Mouse (Mus musculus) mature B cell (primary cell): Measurements from ENCODE around the gene Mllt6.
"Not testable (repeated sequence)": the region's sequence is repeated elsewhere in the genome, so short reads cannot be mapped to it uniquely, and the experiment has no call there.

Experiments used
- in situ Hi-C: fragments of 300-500 bp; cut with MboI; formaldehyde crosslinking; loops from 2 replicates; pipeline ENCODE4 v1.14.3; 2019

The Mllt6 gene

GRCm38 (mm10) chr11:97644834-97645233 is 18.4 kb upstream of the Mllt6 start:
- in situ Hi-C loops: loop anchor here (5.0 kb wide), 1 partner anchor 37 kb away; no protein-coding TSS in a partner anchor

- in situ Hi-C loops: loop anchor here (5.0 kb wide), 1 partner anchor 34 kb away; no protein-coding TSS in a partner anchor
Measured at GRCm38 (mm10) chr11:97648541-97648940, 14.7 kb upstream of the Mllt6 start.

GRCm38 (mm10) chr11:97650341-97650740 is 12.9 kb upstream of the Mllt6 start:
- in situ Hi-C loops: no loop called here

DNA sequence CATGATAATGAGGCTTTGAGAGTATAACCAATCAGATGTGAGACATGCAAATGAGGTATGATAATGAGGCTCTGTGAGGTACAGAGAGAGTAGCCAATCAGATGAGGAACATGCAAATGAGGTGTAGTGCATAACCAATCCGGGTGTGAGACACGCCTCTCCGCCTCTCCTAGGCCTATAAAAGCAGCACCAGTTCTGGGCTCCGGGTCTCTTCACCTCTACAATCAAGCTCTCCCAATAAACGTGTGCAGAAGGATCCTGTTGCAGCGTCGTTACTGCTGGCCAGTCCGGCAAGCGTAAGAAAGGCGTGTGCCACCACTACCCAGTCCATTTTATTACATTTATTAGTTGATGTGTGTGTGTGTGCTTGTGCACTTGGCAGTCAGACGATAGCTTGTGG is 9.8 kb upstream of the Mllt6 start:
- in situ Hi-C loops: not testable (repeated sequence)

GRCm38 (mm10) chr11:97654210-97654609 is 9.0 kb upstream of the Mllt6 start:
- in situ Hi-C loops: no loop called here

DNA sequence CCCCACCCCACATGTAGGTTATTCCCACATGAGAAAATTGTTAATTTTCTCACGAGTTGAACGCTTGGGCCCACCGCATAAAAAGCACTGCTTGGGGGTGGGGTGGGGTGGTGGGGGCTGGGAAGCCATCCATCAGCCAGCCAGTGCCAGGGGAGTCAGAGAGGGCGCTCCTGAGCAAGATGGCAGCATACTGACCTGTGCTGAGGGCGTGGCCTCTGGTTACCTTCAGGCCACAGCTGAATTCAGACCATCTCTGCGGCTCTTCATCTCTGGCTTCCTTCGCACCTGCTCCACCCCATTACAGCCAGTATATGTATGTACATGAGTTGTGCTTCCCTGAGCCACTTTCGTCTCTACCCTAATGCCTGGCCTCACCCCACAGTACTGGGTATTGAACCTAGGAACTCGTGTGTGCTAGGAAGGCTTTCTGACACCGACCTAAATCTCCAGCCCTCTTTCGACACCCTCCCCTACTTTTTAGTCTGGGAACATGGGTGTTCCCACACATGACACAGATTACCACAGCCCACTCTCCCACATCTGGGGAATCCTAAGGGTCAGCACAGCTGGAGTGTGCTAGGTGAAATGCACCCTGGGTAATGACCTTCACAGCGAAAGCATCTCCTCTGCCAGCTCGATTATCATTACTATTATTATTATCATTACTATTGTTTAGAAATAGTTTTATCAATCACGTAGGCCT is 6.8 kb upstream of the Mllt6 start:
- in situ Hi-C loops: no loop called here

GRCm38 (mm10) chr11:97657184-97657945 is 5.8 kb upstream of the Mllt6 start:
- in situ Hi-C loops: no loop called here

DNA sequence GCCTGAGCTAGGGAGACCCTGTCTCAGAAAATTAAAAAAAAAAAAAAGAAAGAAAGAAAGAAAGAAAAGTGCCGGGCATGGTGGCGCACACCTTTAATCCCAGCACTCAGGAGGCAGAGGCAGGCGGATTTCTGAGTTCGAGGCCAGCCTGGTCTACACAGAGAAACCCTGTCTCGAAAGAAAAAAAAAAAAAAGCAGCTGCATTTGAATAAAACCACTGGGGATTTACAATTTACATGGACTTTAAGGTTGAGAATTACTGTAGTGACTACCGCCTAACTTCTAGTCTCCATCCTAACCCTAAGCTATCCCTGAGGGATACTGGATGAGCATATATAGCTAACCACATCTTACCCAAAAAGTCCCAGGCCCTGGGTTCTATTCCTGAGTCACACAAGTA is 5.2 kb upstream of the Mllt6 start:
- in situ Hi-C loops: not testable (repeated sequence)

DNA sequence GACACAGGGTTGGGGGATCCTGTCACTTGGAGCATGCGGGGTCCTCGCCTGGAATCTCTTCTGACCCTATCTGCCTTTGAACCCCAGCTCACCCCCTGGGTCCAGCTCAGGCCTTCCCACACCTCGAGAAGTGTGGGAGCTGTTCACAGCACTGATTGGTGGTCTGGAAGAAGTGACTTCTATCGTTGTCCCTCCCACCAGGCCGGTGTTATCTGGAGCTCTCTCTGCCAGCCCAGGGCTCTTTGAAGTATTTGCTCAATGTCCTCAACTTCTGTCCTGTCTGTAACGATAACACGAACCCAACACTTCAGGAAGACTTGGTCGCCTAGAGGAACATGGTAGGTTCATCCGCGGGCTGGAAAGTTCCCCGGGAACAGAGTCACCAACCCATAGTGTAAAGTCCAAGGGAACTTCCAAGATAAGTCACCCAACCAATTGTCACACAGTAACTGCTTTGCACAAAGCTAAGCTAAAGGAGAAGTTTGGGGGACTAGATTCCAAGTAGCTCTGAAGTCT is 4.4 kb upstream of the Mllt6 start:
- in situ Hi-C loops: no loop called here

DNA sequence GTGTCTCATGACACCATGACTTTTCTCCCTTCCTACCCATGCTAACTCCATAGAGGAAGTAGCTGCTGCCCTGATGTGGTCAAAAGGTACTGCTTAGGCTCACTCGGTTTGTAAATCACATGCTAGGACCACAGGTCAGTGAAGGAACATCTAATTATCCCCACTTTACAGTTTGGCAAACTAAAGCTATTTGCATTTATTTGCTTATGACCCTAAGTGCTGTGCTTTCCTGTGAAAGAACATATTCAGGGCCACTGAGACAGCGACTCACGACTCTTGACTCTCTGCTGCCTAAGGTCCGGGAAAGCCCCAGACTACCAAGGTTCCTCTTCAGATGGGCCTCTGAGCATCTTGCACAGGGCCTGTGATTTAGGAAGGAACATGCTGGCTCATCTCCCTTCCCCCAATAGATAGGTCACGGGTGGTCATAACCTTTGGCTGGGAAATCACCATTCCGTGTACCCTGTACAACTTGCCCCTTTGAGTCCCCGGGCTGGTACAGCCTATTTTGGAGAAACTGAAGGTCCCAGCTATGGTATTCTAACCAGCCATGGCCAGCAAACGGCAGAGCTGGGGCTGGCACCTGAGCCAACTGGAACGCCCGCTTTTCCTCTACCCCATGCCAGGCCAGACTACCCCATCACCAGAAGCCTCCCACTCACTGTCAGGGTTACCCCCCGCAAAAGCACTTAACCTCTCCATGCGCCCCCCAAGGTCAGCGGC is 3.8 kb upstream of the Mllt6 start:
- in situ Hi-C loops: no loop called here

- in situ Hi-C loops: no loop called here
Measured at GRCm38 (mm10) chr11:97659990-97660714, 3.1 kb upstream of the Mllt6 start.

DNA sequence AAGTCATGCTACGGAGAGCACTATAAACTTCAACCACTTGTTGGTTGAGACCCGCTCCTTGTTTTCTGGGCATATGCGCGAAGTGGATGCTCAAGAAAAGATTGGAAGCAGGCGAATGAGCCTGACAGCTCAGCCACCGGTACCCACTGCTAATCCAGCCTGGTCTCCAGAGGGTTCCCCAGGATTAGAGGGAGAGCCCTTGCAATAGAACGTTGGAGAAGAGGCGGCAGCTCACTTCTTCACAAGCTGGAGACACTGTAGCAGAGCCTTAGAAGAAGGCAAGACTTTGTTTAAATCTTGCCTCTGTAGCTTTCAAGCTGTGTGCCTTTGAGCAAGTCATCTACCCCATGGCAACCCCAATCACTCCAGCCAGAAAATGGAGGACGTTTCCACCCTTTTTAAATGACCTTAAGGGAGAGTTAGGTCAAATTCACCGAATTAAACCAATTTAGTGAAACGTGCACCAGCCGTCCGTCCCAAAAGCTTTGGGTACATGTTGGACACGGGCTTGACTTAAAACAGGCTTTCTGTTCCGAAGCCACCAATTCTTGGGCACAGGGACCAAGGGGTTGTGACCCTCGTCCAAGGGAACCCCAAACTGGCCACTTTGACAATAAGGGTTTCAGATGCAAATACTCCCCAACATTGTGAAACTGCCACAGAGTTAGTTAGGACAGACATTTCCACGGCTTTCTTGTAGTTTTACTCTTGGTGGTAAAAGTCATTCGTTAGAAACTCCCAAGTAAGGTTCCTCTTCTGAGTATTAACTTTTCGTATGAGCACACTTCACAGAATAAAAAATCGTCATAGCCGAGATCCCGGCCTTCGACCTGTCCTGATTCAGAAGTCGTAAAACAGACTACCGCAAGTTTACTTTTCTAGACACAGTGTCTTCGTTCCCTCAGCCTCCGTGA is 2.2 kb upstream of the Mllt6 start:
- in situ Hi-C loops: no loop called here

GRCm38 (mm10) chr11:97661648-97662133 is 1.5 kb upstream of the Mllt6 start:
- in situ Hi-C loops: no loop called here

DNA sequence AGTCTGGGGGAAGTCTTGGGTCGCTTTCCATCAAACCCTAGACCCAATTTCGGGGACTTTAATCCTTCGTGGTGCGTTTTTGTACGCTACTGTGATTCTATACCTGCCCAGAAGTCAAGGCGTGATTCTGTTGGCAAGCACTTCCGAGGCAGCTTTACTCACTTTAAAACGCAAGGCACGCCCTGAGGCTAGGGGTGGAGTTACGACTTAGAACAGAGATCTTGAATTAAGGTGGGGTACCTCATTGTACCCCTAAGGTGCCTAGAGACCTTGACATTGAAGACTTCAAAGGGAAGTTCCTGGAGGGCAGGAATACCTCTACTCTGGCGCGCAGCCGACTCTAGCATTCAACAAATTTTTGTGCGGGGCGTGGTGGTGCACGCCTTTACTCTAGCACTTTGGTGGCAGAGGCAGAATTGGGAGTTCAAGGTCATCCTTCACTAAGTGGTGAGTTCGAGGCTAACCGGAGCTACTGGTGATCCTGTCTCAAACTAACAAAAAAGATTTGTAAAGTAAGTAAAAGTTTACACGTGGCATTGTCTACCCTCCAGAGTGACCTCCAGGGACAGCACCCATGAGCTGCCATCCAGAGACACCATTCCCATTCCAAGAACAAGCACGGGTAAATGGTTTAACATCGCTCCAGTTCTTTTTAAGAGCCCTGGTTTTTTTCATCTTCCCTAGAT is 864 bp upstream of the Mllt6 start:
- in situ Hi-C loops: no loop called here

DNA sequence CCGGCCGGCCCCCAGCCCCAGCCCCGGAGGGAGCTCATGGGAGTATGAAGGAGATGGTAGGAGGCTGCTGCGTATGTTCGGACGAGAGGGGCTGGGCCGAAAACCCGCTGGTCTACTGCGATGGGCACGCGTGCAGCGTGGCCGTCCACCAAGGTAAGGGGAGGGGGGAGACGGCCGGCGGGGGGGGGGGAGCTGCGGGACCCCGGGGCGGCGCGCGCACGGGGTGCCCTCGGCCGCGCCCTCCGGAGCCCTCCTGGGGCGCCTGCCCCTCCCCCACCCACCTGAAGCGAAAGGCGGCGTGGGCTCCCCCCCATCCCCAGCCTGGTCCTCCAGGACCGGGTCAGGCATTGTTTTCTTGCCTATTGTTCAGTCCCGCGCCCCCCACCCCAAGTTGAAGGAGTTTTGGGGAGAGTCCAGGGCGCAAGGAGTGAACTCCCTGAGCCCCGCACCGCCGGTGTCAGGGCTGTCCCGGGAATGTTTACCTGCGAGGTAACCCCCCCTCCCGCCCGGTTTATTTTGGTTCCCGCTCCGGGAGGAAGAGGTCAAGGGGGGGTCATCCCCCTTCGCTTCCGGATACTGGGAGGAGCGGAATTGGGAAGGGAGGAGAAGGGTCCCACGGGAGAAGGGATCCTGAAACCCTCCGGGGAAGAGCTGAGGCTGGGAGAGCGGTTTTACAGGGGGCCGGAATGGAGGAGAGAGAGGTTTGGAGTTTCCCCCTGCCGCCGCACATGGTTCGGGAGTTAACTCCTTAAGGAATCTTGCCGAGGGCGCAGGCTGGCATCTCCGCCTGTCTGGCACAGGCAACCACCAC is 519 bp downstream of the Mllt6 start:
- in situ Hi-C loops: no loop called here

- in situ Hi-C loops: no loop called here
Measured at GRCm38 (mm10) chr11:97664339-97664665, 1.1 kb downstream of the Mllt6 start.

GRCm38 (mm10) chr11:97664771-97665240 is 1.6 kb downstream of the Mllt6 start:
- in situ Hi-C loops: no loop called here

DNA sequence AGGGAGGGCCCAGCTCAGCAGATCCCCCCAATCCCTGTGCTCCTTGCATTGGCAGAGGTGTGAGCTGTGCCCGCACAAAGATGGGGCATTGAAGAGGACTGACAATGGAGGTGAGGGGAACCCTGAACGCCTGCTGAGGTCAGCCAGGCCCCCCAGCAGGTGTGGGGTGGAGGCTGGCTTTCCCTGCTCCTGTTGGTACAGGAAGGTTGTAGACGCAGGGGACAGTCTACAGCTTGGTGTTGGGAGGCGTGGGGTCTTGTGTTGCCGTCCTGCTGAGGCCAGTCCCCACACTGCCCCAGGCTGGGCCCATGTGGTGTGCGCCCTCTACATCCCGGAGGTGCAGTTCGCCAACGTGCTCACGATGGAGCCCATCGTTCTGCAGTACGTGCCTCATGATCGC is 2.2 kb downstream of the Mllt6 start:
- in situ Hi-C loops: no loop called here

- in situ Hi-C loops: no loop called here
Measured at GRCm38 (mm10) chr11:97666221-97666620, 3.0 kb downstream of the Mllt6 start.
